Comparison of ENCODE assay signal across 8 mouse cellular contexts in genomic region chr9:87730271-87730960, GRCm38 (mm10). TPM values are rescaled to one million over a fixed set of nuclear protein-coding genes. Genes with fewer than 3 reads are reported as not detected.
DNase-seq lines count a peak whose midpoint lies in the region; ATAC-seq and TF ChIP-seq lines count a peak whose summit lies in the region.

No protein-coding gene starts in this region.

- H3K4me2 ChIP-seq in kidney, embryonic 16.5 days (replicated peaks; ENCODE audit: low read depth, low read length), result peak overlapping the region; percentile 65
- peak overlapping the region; percentile 72 for H3K4me2 ChIP-seq in embryonic facial prominence, embryonic 12.5 days (replicated peaks)
- H3K4me2 ChIP-seq in hindbrain, embryonic 11.5 days (replicated peaks; ENCODE audit: low read depth, low read length), result peak overlapping the region; percentile 78
- peak overlapping the region; percentile 69 for H3K4me2 ChIP-seq in liver, postnatal 0 days (ENCODE audit: low read depth, low read length)

- under 1% methylated on average over 61 of the region's 91 CpGs for WGBS in kidney, embryonic 16.5 days
- 1% methylated on average over 87 of the region's 91 CpGs for WGBS in embryonic facial prominence, embryonic 12.5 days
- WGBS in hindbrain, embryonic 11.5 days, result under 1% methylated on average over 49 of the region's 91 CpGs
- under 1% methylated on average over 65 of the region's 91 CpGs for WGBS in liver, postnatal 0 days (ENCODE audit: insufficient replicate concordance)

- H3K36me3 ChIP-seq in kidney, embryonic 16.5 days (ENCODE audit: insufficient read depth, low read length), result no peaks in the 10 kb centered on the region
- H3K36me3 ChIP-seq in embryonic facial prominence, embryonic 12.5 days, result no peaks in the 10 kb centered on the region
- no peaks in the 10 kb centered on the region for H3K36me3 ChIP-seq in hindbrain, embryonic 11.5 days (ENCODE audit: control insufficient read depth, insufficient read depth, low read length)
- H3K36me3 ChIP-seq in liver, postnatal 0 days (replicated peaks; ENCODE audit: insufficient read depth, low read length), result no peaks in the 10 kb centered on the region
- H3K36me3 ChIP-seq in testis, adult 2 months (ENCODE audit: control insufficient read depth, insufficient read depth, low read length), result no peaks in the 10 kb centered on the region

- H3K27ac ChIP-seq in kidney, embryonic 16.5 days (ENCODE audit: low read length), result no peak overlapping the region
- peak overlapping the region; percentile 76 for H3K27ac ChIP-seq in embryonic facial prominence, embryonic 12.5 days
- no peak overlapping the region for H3K27ac ChIP-seq in hindbrain, embryonic 11.5 days (ENCODE audit: low read depth, low read length)
- H3K27ac ChIP-seq in liver, postnatal 0 days (ENCODE audit: low read depth), result no peak overlapping the region
- H3K27ac ChIP-seq in testis, adult 2 months (ENCODE audit: control insufficient read depth, insufficient read depth, low read depth, low read length), result no peak overlapping the region

- no peak for DNase-seq in kidney, adult 9 months
- no peak for DNase-seq in Patski (ENCODE audit: low read depth, low spot score)
- DNase-seq in hindbrain, embryonic 11.5 days (ENCODE audit: low spot score), result peak; percentile 64
- peak; percentile 46 for DNase-seq in liver, postnatal 0 days
- DNase-seq in layer of hippocampus, adult 9-10 months (ENCODE audit: low spot score), result no peak

- H3K9ac ChIP-seq in kidney, embryonic 16.5 days (replicated peaks; ENCODE audit: low read length), result peak overlapping the region; percentile 69
- H3K9ac ChIP-seq in embryonic facial prominence, embryonic 12.5 days, result peak overlapping the region; percentile 75
- peak overlapping the region; percentile 41 for H3K9ac ChIP-seq in hindbrain, embryonic 11.5 days (ENCODE audit: low read depth, low read length)
- H3K9ac ChIP-seq in liver, postnatal 0 days (replicated peaks), result no peak overlapping the region

- TF ChIP-seq POLR2A in testis, adult 2 months (IDR thresholded peaks at IDR 0.05; ENCODE audit: control insufficient read depth, low read depth, low read length), result no peak

- peak overlapping the region; percentile 56 for H3K4me3 ChIP-seq in kidney, embryonic 16.5 days (ENCODE audit: low read length)
- H3K4me3 ChIP-seq in embryonic facial prominence, embryonic 12.5 days, result peak overlapping the region; percentile 53
- H3K4me3 ChIP-seq in hindbrain, embryonic 11.5 days (ENCODE audit: low read depth, low read length), result peak overlapping the region; percentile 48
- H3K4me3 ChIP-seq in liver, postnatal 0 days (ENCODE audit: low read depth, low read length), result peak overlapping the region; percentile 37
- peak overlapping the region; percentile 58 for H3K4me3 ChIP-seq in testis, adult 2 months (ENCODE audit: control insufficient read depth, low read depth, low read length)

- TF ChIP-seq EP300 in liver, postnatal 0 days (IDR thresholded peaks at IDR 0.05; ENCODE audit: low read depth), result no peak

- ATAC-seq in kidney, embryonic 16.5 days (ENCODE audit: low FRiP score, low TSS enrichment), result peak; percentile 47
- peak; percentile 24 for ATAC-seq in Patski
- ATAC-seq in embryonic facial prominence, embryonic 12.5 days (ENCODE audit: insufficient number of reproducible peaks, insufficient read depth, low FRiP score, low TSS enrichment), result peak; percentile 48; the same call in 1 of the 2 replicates
- peak; percentile 65 for ATAC-seq in hindbrain, embryonic 11.5 days (ENCODE audit: low FRiP score)
- peak; percentile 56 for ATAC-seq in liver, postnatal 0 days

- TF ChIP-seq CTCF in Patski (IDR thresholded peaks at IDR 0.05), result no peak
- no peak for TF ChIP-seq CTCF in liver, postnatal 0 days (IDR thresholded peaks at IDR 0.05; ENCODE audit: low read depth)
- TF ChIP-seq CTCF in testis, adult 2 months (IDR thresholded peaks at IDR 0.05; ENCODE audit: control insufficient read depth, insufficient read depth, insufficient replicate concordance, low read depth, low read length), result no peak

- in situ Hi-C loops in Patski (cut with MboI; ENCODE audit: low pct_unique_long_range_greater_than_20kb), result no loop called here

- POLR2A ChIA-PET in Patski (lab: Charles Lee), result interaction anchor here (1.1 to 1.4 kb wide), 4 partner anchors 21 to 544 kb away, joined by 3 to 5 read pairs (median 4); no protein-coding TSS in a partner anchor

- CTCF ChIA-PET in Patski (lab: Charles Lee), result interaction anchor here (1.3 kb wide), 1 partner anchor 22 kb away, joined by 4 read pairs; no protein-coding TSS in a partner anchor

- no peaks in the 10 kb centered on the region for H3K9me3 ChIP-seq in kidney, embryonic 16.5 days (ENCODE audit: low read length)
- no peaks in the 10 kb centered on the region for H3K9me3 ChIP-seq in embryonic facial prominence, embryonic 12.5 days
- no peaks in the 10 kb centered on the region for H3K9me3 ChIP-seq in hindbrain, embryonic 11.5 days (ENCODE audit: control insufficient read depth, low read length)
- no peaks in the 10 kb centered on the region for H3K9me3 ChIP-seq in liver, postnatal 0 days (ENCODE audit: low read length)

- peaks cover 67% of the 10 kb centered on the region for H3K27me3 ChIP-seq in kidney, embryonic 16.5 days (ENCODE audit: insufficient read depth, low read length)
- no peaks in the 10 kb centered on the region for H3K27me3 ChIP-seq in Patski
- peaks cover 43% of the 10 kb centered on the region for H3K27me3 ChIP-seq in embryonic facial prominence, embryonic 12.5 days
- peaks cover 65% of the 10 kb centered on the region for H3K27me3 ChIP-seq in hindbrain, embryonic 11.5 days (ENCODE audit: control insufficient read depth, insufficient read depth, low read length)
- peaks cover 79% of the 10 kb centered on the region for H3K27me3 ChIP-seq in liver, postnatal 0 days (ENCODE audit: insufficient read depth, low read length)
- peaks cover 15% of the 10 kb centered on the region for H3K27me3 ChIP-seq in testis, adult 2 months (ENCODE audit: control insufficient read depth, insufficient read depth, low read length)

- H3K4me1 ChIP-seq in kidney, embryonic 16.5 days (ENCODE audit: insufficient read depth, low read length), result peaks cover 19% of the 10 kb centered on the region
- H3K4me1 ChIP-seq in embryonic facial prominence, embryonic 12.5 days, result peaks cover 11% of the 10 kb centered on the region
- H3K4me1 ChIP-seq in hindbrain, embryonic 11.5 days (replicated peaks; ENCODE audit: control insufficient read depth, insufficient read depth, low read length), result peaks cover 13% of the 10 kb centered on the region; the same call in 1 of the 2 replicates
- H3K4me1 ChIP-seq in liver, postnatal 0 days (ENCODE audit: insufficient read depth), result peaks cover 13% of the 10 kb centered on the region
- H3K4me1 ChIP-seq in testis, adult 2 months (ENCODE audit: control insufficient read depth, insufficient read depth, low read length), result peaks cover 9% of the 10 kb centered on the region

RNA-seq across cellular contexts. Expression of gene Tbx18, which starts 0.6 kb away (rescaled TPM):
- 1.9 and 2.1 TPM in 2 replicates for polyA plus RNA-seq in kidney, embryonic 16.5 days (2015; fragmentation: Nextera tagmentation; extraction: Ambion mirVana)
- polyA plus RNA-seq in Patski (2021), result 31.5 TPM
- 8.8 and 10.0 TPM in 2 replicates for polyA plus RNA-seq in embryonic facial prominence, embryonic 12.5 days (2016; fragmentation: Nextera tagmentation; extraction: Ambion mirVana)
- polyA plus RNA-seq in hindbrain, embryonic 11.5 days (2014; fragmentation: Nextera tagmentation; extraction: Ambion mirVana), result 2.8 and 3.4 TPM in 2 replicates
- polyA plus RNA-seq in liver, postnatal 0 days (2015; fragmentation: Nextera tagmentation; extraction: Ambion mirVana), result 0.02 TPM in 1 of 2 replicates, not detected in the other
- 0.79 and 1.1 TPM in 2 replicates for polyA plus RNA-seq in testis, adult 2 months (2012; rRNA removed)

Comparison
In these comparisons a context has a peak if more than half of its experiments do, and no peak if none do; other contexts are left out.
1. DNase-seq: peak in hindbrain, embryonic 11.5 days (single experiment) and liver, postnatal 0 days (single experiment); none in kidney, adult 9 months (single experiment), Patski (single experiment) and layer of hippocampus, adult 9-10 months (single experiment).
2. Peak in every context shown above with its lines, with median percentiles within 50 percentile points of each other: ATAC-seq, H3K4me2 ChIP-seq and H3K4me3 ChIP-seq.